Mouse (Mus musculus): ENCODE data around the gene Syn2.

DNA sequence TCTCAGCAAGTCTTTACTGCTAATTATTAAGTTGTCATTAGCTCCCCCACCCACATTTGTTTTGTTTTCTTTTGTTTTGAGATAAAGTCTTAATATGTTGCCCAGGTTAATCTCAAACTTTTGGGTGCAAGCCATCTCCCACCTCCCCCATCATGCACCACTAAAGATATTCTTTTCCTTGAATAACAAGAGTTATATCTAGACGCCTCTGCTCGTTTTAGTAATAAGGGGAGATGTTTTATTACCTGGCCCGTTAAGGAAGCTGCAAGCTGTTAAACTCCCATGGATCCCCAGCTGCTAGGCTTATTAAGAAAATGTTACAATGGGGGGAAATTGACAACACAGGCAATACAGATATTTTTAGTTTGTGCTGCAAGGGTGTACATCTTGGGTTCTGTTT, 95.9 kb downstream of the Syn2 start:
- no peak for TF ChIP-seq GATA1 (IDR thresholded peaks at IDR 0.05; ENCODE audit: borderline replicate concordance, low read length)
- TF ChIP-seq FLI1 (IDR thresholded peaks at IDR 0.05; ENCODE audit: low read length) = no peak

All from megakaryocyte, embryonic 14.5 days (primary cell).